Mouse (Mus musculus) cerebellum, adult 2 months (tissue): Measurements from ENCODE around the gene Pik3r5.

ENCODE experiments used
- CTCF ChIP-seq: fragments of 200-500 bp; IDR thresholded peaks from 2 replicates; pipeline ENCODE4 v1.5.1; 2011; ENCODE audit warnings: low read depth, mild to moderate bottlenecking, control low read depth, low read length, moderate library complexity, borderline replicate concordance; ENCODE audit not compliant: insufficient read depth
- POLR2A ChIP-seq: fragments of 200-500 bp; IDR thresholded peaks from 2 replicates; pipeline ENCODE4 v1.6.1; 2011; ENCODE audit warnings: low read length, control low read depth, borderline replicate concordance; ENCODE audit not compliant: insufficient read depth

GRCm38 (mm10) chr11:68385021-68385821, 46.7 kb upstream of the Pik3r5 start:
- TF ChIP-seq CTCF (no peak), POLR2A (no peak)
